Mouse (Mus musculus) 416B (cell line): Measurements from ENCODE around the gene Fam216a.
A peak's percentile ranks its signal among the peaks of the same experiment; 100 is the strongest.
"Not testable (repeated sequence)": the region's sequence is repeated elsewhere in the genome, so short reads cannot be mapped to it uniquely, and the experiment has no call there.

Experiments
- DNase-seq: peaks from one replicate; pipeline ENCODE4 v3.0.0; 2011; ENCODE audit warnings: low read depth

Fam216a gene

GRCm38 (mm10) chr5:122323523-122323922, 48.6 kb downstream of the Fam216a start:
- DNase-seq = no peak

DNA sequence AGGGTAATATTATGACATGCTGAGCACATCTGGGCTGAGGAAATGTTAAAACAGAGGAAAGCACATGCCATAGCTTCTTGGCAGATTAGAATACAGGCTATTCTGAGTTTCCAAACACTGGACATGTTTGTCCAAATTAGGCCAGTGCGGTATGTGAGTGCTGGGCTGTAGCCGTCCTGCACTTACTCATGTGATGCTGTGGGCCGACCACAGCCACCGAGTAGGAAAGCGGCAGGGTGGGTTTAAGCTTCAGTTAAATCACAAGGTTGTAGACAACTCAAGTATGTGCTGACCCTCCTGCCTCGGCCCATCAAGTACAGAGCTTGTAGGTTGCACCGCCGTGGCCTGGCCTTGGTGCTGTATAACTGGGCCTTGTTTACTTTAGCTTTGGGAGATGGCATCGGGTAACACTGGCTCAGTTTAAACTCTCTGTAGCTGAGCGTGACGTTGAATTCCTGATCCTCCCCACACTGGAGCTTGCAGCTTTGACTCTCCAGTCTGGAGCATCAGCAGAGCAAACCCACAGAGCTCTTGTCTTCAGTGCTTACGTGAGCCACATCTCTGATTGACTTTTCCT, 51.9 kb downstream of the Fam216a start:
- DNase-seq = no peak

- DNase-seq = no peak
Measured at GRCm38 (mm10) chr5:122319474-122320204, 52.5 kb downstream of the Fam216a start.

DNA sequence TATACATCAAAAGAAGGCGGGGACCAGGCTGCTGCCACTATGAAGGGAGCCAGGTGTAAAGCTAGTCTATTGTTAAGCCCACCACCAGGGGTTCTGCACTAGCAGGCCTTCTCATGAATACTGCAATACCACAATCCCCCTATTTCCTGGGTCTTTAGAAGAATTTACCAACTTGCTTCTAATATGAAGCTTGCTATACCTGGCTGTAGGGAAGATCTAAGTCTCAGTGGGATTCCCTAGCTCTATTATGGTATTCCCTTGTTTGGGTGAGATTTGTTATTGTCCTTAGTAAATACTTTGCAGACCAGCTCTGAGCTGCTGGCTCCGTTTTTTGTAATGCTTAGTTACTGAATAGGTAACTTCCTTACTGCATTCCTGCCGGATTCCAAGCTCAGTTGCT, 53.2 kb downstream of the Fam216a start:
- DNase-seq = not testable (repeated sequence)

DNA sequence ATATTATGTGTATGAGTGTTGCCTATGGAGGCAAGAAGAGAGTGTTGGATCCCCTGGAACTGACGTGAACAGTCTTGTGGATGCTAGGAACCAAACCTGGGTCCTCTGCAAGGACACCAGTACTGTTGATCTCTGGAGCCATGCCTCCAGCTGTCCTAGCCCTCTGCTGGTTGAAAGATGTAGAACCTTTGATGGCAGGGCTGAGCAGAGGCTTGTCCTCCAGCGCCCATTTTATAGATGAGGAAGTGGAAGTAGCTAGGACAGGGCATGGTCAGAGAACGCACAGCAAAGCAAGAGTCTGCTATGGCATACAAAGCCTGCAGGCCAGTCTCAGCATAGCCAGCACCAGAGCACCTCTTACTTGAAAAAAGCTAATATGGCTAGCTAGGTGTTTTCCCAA, 54.1 kb downstream of the Fam216a start:
- peak; percentile 72 for DNase-seq

DNA sequence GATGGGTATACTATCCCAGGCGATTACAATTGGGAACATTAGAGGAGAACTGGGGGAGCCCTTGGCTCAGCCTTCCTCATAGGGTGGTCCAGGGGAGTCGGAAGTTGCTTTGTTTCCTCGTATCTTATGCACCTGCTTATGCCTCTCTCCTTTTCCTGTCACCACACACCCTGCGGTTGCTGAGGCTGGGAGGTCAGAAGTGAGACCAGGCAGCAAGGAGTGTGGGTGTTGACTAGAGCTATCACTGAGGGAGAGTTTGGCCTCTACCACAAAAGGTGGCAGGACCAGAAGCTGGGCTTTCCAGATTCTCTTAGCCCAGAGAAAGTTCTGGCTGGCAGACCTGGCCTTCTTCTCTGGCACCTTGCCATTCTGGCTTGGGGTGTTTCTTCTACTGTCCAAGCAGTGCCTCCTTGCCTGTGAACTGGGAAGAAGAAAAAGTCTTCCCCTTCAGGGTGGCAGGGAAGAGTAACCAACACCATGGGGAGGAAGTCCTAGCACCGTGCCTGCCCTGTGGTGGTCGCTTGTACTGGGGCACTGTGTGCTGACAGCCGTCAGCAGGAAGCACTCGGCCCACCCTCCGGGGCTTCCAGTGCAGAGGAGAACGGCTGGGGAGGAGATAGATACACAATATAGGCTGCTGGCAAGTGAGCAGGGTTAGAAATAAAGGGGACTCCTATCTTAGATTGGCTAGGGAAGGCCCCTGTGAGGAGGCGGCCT, 54.7 kb downstream of the Fam216a start:
- DNase-seq = no peak

DNA sequence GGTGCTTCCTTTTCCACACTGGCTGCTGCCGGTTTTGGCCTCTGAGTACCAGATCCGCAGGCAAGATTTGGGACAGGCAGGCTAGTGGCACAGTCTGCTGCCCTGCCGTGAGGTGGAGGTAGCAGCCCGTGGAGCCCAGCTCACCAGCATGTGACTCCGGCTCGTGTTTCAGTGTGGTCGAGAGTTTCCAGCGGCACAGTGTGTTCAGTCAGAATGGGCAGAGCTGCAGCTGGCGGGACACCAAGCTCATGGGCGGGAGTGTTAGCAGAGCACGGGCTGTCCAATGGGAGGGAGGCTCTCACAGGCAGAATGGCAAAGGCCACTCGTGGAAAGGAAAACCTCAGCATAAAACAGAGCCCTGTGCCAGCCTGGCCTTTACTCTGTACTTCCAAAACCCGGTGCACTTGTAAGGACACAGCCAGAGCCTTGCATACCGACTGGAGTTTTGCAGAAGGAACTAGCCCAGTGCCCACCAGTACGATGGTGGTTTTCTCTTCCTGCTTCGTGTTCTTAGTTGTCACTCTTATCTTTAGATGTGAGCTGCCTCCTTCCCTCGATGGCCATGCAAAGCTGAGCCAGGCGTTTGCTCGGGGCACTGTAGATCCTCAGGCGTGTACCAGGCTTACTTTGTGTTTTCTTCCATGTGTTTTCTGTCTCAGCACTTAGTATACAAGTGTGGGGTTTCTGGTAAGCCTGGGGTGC, 57.0 kb downstream of the Fam216a start:
- DNase-seq = peak; percentile 83
